Mouse (Mus musculus): ENCODE measurements around the gene Ythdc1. TPM values are rescaled to one million over a fixed set of nuclear protein-coding genes. Genes with fewer than 3 reads are reported as not detected.
"Not testable (repeated sequence)": the region's sequence is repeated elsewhere in the genome, so short reads cannot be mapped to it uniquely, and the experiment has no call there.

The Ythdc1 gene
- total RNA-seq, 1 experiment = 66.9 TPM

GRCm38 (mm10) chr5:86792249-86792648 is 11.8 kb upstream of the Ythdc1 start:
- Histone ChIP-seq H3K27ac (ENCODE audit: insufficient read depth, low read depth, low read length, poor library complexity, severe bottlenecking) (no peak overlapping the region), H3K4me3 (ENCODE audit: insufficient read depth in 1 of 2, low read depth in 1 of 2, low read length in 2 of 2, poor library complexity in 1 of 2, severe bottlenecking in 1 of 2) (no peak overlapping the region), H3K36me3 (ENCODE audit: control insufficient read depth, insufficient read depth, low read length, poor library complexity, severe bottlenecking) (no peaks in the 10 kb centered on the region), H3K9me3 (ENCODE audit: control insufficient read depth, insufficient read depth, low read depth, low read length) (no peaks in the 10 kb centered on the region), H3K4me1 (ENCODE audit: control insufficient read depth in 2 of 2, insufficient read depth in 2 of 2, low read length in 2 of 2, poor library complexity in 1 of 2) (peaks cover 1 to 3% of the 10 kb centered on the region in 2 experiments; a peak in 2 of 4 replicates), H3K9ac (ENCODE audit: insufficient read depth, low read depth, low read length, poor library complexity, severe bottlenecking) (no peak overlapping the region)
- no peak for TF ChIP-seq ZNF384 (IDR thresholded peaks at IDR 0.05; ENCODE audit: low read depth, low read length)
- TF ChIP-seq ZC3H11A (IDR thresholded peaks at IDR 0.05; ENCODE audit: borderline replicate concordance, low read depth, low read length) = no peak
- TF ChIP-seq HCFC1 (IDR thresholded peaks at IDR 0.05; ENCODE audit: borderline replicate concordance, insufficient read depth, low read length) = no peak
- no peak for TF ChIP-seq MAFK (IDR thresholded peaks at IDR 0.05; ENCODE audit: insufficient read depth, low read depth, low read length)
- no peak for TF ChIP-seq CHD2 (IDR thresholded peaks at IDR 0.05; ENCODE audit: low read depth, low read length)
- DNase-seq (ENCODE audit: low read depth, low spot score) = no peak
- in situ Hi-C loops (cut with MboI; ENCODE audit: low sequenced_read_pairs in 2 of 2, unreplicated experiment in 2 of 2) = no loop called here

GRCm38 (mm10) chr5:86792807-86793206 is 11.2 kb upstream of the Ythdc1 start:
- TF ChIP-seq MAFK (IDR thresholded peaks at IDR 0.05; ENCODE audit: insufficient read depth, low read depth, low read length) = no peak
- TF ChIP-seq ZNF384 (IDR thresholded peaks at IDR 0.05; ENCODE audit: low read depth, low read length) = no peak
- no peak for TF ChIP-seq HCFC1 (IDR thresholded peaks at IDR 0.05; ENCODE audit: borderline replicate concordance, insufficient read depth, low read length)
- TF ChIP-seq ZC3H11A (IDR thresholded peaks at IDR 0.05; ENCODE audit: borderline replicate concordance, low read depth, low read length) = no peak
- no peak for TF ChIP-seq CHD2 (IDR thresholded peaks at IDR 0.05; ENCODE audit: low read depth, low read length)
- Histone ChIP-seq H3K9ac (ENCODE audit: insufficient read depth, low read depth, low read length, poor library complexity, severe bottlenecking) (no peak overlapping the region), H3K4me3 (ENCODE audit: insufficient read depth in 1 of 2, low read depth in 1 of 2, low read length in 2 of 2, poor library complexity in 1 of 2, severe bottlenecking in 1 of 2) (no peak overlapping the region), H3K4me1 (ENCODE audit: control insufficient read depth in 2 of 2, insufficient read depth in 2 of 2, low read length in 2 of 2, poor library complexity in 1 of 2) (no peaks in the 10 kb centered on the region), H3K27ac (ENCODE audit: insufficient read depth, low read depth, low read length, poor library complexity, severe bottlenecking) (no peak overlapping the region), H3K36me3 (ENCODE audit: control insufficient read depth, insufficient read depth, low read length, poor library complexity, severe bottlenecking) (no peaks in the 10 kb centered on the region), H3K9me3 (ENCODE audit: control insufficient read depth, insufficient read depth, low read depth, low read length) (no peaks in the 10 kb centered on the region)
- in situ Hi-C loops (cut with MboI; ENCODE audit: low sequenced_read_pairs in 2 of 2, unreplicated experiment in 2 of 2) = no loop called here
- no peak for DNase-seq (ENCODE audit: low read depth, low spot score)

GRCm38 (mm10) chr5:86816795-86817194 is 12.8 kb downstream of the Ythdc1 start:
- Histone ChIP-seq H3K9me3 (ENCODE audit: control insufficient read depth, insufficient read depth, low read depth, low read length) (no peaks in the 10 kb centered on the region), H3K4me3 (ENCODE audit: insufficient read depth in 1 of 2, low read depth in 1 of 2, low read length in 2 of 2, poor library complexity in 1 of 2, severe bottlenecking in 1 of 2) (no peak overlapping the region), H3K36me3 (ENCODE audit: control insufficient read depth, insufficient read depth, low read length, poor library complexity, severe bottlenecking) (peaks cover 9% of the 10 kb centered on the region), H3K4me1 (ENCODE audit: control insufficient read depth in 2 of 2, insufficient read depth in 2 of 2, low read length in 2 of 2, poor library complexity in 1 of 2) (no peaks in the 10 kb centered on the region), H3K9ac (ENCODE audit: insufficient read depth, low read depth, low read length, poor library complexity, severe bottlenecking) (no peak overlapping the region), H3K27ac (ENCODE audit: insufficient read depth, low read depth, low read length, poor library complexity, severe bottlenecking) (no peak overlapping the region)
- TF ChIP-seq MAFK (IDR thresholded peaks at IDR 0.05; ENCODE audit: insufficient read depth, low read depth, low read length) (no peak), ZNF384 (IDR thresholded peaks at IDR 0.05; ENCODE audit: low read depth, low read length) (no peak), HCFC1 (IDR thresholded peaks at IDR 0.05; ENCODE audit: borderline replicate concordance, insufficient read depth, low read length) (no peak), ZC3H11A (IDR thresholded peaks at IDR 0.05; ENCODE audit: borderline replicate concordance, low read depth, low read length) (no peak), CHD2 (IDR thresholded peaks at IDR 0.05; ENCODE audit: low read depth, low read length) (no peak)
- no peak for DNase-seq (ENCODE audit: low read depth, low spot score)
- in situ Hi-C loops (cut with MboI; ENCODE audit: low sequenced_read_pairs in 2 of 2, unreplicated experiment in 2 of 2) = no loop called here

GRCm38 (mm10) chr5:86836378-86836777 is 32.4 kb downstream of the Ythdc1 start:
- H3K27ac ChIP-seq (ENCODE audit: insufficient read depth, low read depth, low read length, poor library complexity, severe bottlenecking); DNase-seq (ENCODE audit: low read depth, low spot score); H3K36me3 ChIP-seq (ENCODE audit: control insufficient read depth, insufficient read depth, low read length, poor library complexity, severe bottlenecking); H3K9me3 ChIP-seq (ENCODE audit: control insufficient read depth, insufficient read depth, low read depth, low read length); in situ Hi-C loops (cut with MboI; ENCODE audit: low sequenced_read_pairs in 2 of 2, unreplicated experiment in 2 of 2); H3K4me3 ChIP-seq (ENCODE audit: insufficient read depth in 1 of 2, low read depth in 1 of 2, low read length in 2 of 2, poor library complexity in 1 of 2, severe bottlenecking in 1 of 2); H3K9ac ChIP-seq (ENCODE audit: insufficient read depth, low read depth, low read length, poor library complexity, severe bottlenecking); H3K4me1 ChIP-seq (ENCODE audit: control insufficient read depth in 2 of 2, insufficient read depth in 2 of 2, low read length in 2 of 2, poor library complexity in 1 of 2): not testable (repeated sequence)

- in situ Hi-C loops (cut with MboI; ENCODE audit: low sequenced_read_pairs in 2 of 2, unreplicated experiment in 2 of 2) = no loop called here
- no peak for DNase-seq (ENCODE audit: low read depth, low spot score)
- no peak overlapping the region for H3K9ac ChIP-seq (ENCODE audit: insufficient read depth, low read depth, low read length, poor library complexity, severe bottlenecking)
- H3K27ac ChIP-seq (ENCODE audit: insufficient read depth, low read depth, low read length, poor library complexity, severe bottlenecking) = no peak overlapping the region
- peaks cover 5% of the 10 kb centered on the region for H3K36me3 ChIP-seq (ENCODE audit: control insufficient read depth, insufficient read depth, low read length, poor library complexity, severe bottlenecking)
- H3K4me1 ChIP-seq (ENCODE audit: control insufficient read depth in 2 of 2, insufficient read depth in 2 of 2, low read length in 2 of 2, poor library complexity in 1 of 2) = no peaks in the 10 kb centered on the region
- TF ChIP-seq HCFC1 (IDR thresholded peaks at IDR 0.05; ENCODE audit: borderline replicate concordance, insufficient read depth, low read length) (no peak), ZNF384 (IDR thresholded peaks at IDR 0.05; ENCODE audit: low read depth, low read length) (no peak), CHD2 (IDR thresholded peaks at IDR 0.05; ENCODE audit: low read depth, low read length) (no peak), MAFK (IDR thresholded peaks at IDR 0.05; ENCODE audit: insufficient read depth, low read depth, low read length) (no peak), ZC3H11A (IDR thresholded peaks at IDR 0.05; ENCODE audit: borderline replicate concordance, low read depth, low read length) (no peak)
- H3K4me3 ChIP-seq (ENCODE audit: insufficient read depth in 1 of 2, low read depth in 1 of 2, low read length in 2 of 2, poor library complexity in 1 of 2, severe bottlenecking in 1 of 2) = no peak overlapping the region
- 0 out of 2 replicates have a peak, but pooled peaks cover 2% of the 10 kb centered on the region for H3K9me3 ChIP-seq (ENCODE audit: control insufficient read depth, insufficient read depth, low read depth, low read length)
Observed at GRCm38 (mm10) chr5:86838110-86838509, 34.1 kb downstream of the Ythdc1 start.

Data from ES-E14 (cell line).